Mouse (Mus musculus) MEL (cell line): ENCODE measurements at regions not wholly inside any gene's neighbourhood (a gene's known extent, or its start where the extent isn't known, plus 50 kb on each side); places are given as distances from the start of the nearest gene placed in this dataset.

Experiments
- DNase-seq: peaks from one replicate; pipeline ENCODE4 v3.0.0; 2011; ENCODE audit warnings: low read depth, low spot score
- H3K27ac ChIP-seq: 2 replicates; pipeline ENCODE4 v1.5.1; 2012; ENCODE audit warnings: low read depth, mild to moderate bottlenecking, control low read depth, low read length, moderate library complexity; ENCODE audit not compliant: control insufficient read depth
- H3K27me3 ChIP-seq, 2 experiments: fragments of 150-350 bp in 1 of 2; sonication (generic) in 1 of 2; 2 replicates each; pipeline ENCODE4 v1.6.1; 2012; ENCODE audit warnings: low read length in 2 of 2, mild to moderate bottlenecking in 2 of 2, improper control_type of control experiment in 1 of 2, moderate library complexity in 1 of 2; ENCODE audit not compliant: insufficient read depth in 2 of 2, control insufficient read depth in 1 of 2
- H3K36me3 ChIP-seq, 2 experiments: 2 replicates each; pipeline ENCODE4 v1.6.1; 2012 to 2014; ENCODE audit warnings: low read length in 2 of 2, improper control_type of control experiment in 1 of 2, inconsistent platforms in 1 of 2, mild to moderate bottlenecking in 1 of 2; ENCODE audit not compliant: insufficient read depth in 2 of 2, control insufficient read depth in 1 of 2
- H3K4me1 ChIP-seq, 2 experiments: fragments of 150-350 bp in 1 of 2; sonication (generic) in 1 of 2; 2 replicates each; pipeline ENCODE4 v1.6.1; 2012; ENCODE audit warnings: low read length in 2 of 2, improper control_type of control experiment in 1 of 2, mild to moderate bottlenecking in 1 of 2; ENCODE audit not compliant: insufficient read depth in 2 of 2, control insufficient read depth in 1 of 2
- H3K4me3 ChIP-seq, 2 experiments: fragments of 150-350 bp in 1 of 2; sonication (generic) in 1 of 2; 2 replicates each; pipeline ENCODE4 v1.5.1; 2012; ENCODE audit warnings: low read depth in 2 of 2, low read length in 2 of 2, mild to moderate bottlenecking in 2 of 2, moderate library complexity in 2 of 2, control low read depth in 1 of 2, improper control_type of control experiment in 1 of 2; ENCODE audit not compliant: control insufficient read depth in 1 of 2, insufficient read depth in 1 of 2
- H3K79me2 ChIP-seq: 2 replicates; pipeline ENCODE4 v1.6.1; 2012; ENCODE audit warnings: mild to moderate bottlenecking, low read length, moderate library complexity; ENCODE audit not compliant: control insufficient read depth, poor library complexity, insufficient read depth
- H3K9ac ChIP-seq: 2 replicates; pipeline ENCODE4 v1.6.1; 2012; ENCODE audit warnings: low read depth, mild to moderate bottlenecking, control low read depth, low read length, moderate library complexity; ENCODE audit not compliant: control insufficient read depth, poor library complexity, severe bottlenecking
- H3K9me3 ChIP-seq: fragments of 150-350 bp; sonication (generic); replicated peaks from 2 replicates; pipeline ENCODE4 v1.6.1; 2012; ENCODE audit warnings: mild to moderate bottlenecking, low read length, improper control_type of control experiment, moderate library complexity; ENCODE audit not compliant: insufficient read depth
- CHD1 ChIP-seq: IDR thresholded peaks from 2 replicates; pipeline ENCODE4 v1.6.1; 2012; ENCODE audit warnings: low read depth, mild to moderate bottlenecking, inconsistent platforms, low read length, improper control_type of control experiment
- CHD2 ChIP-seq: IDR thresholded peaks from 2 replicates; pipeline ENCODE4 v1.6.1; 2011; ENCODE audit warnings: low read length, improper control_type of control experiment
- E2F4 ChIP-seq: IDR thresholded peaks from 2 replicates; pipeline ENCODE4 v1.6.1; 2011; ENCODE audit warnings: low read depth, low read length, improper control_type of control experiment, borderline replicate concordance
- EP300 ChIP-seq, 2 experiments: IDR thresholded peaks; 2 replicates each; pipeline ENCODE4 v1.6.1; 2011; ENCODE audit warnings: improper control_type of control experiment in 2 of 2, low read length in 2 of 2, low read depth in 1 of 2, mild to moderate bottlenecking in 1 of 2
- ETS1 ChIP-seq: IDR thresholded peaks from 2 replicates; pipeline ENCODE4 v1.6.1; 2012; ENCODE audit warnings: low read depth, mild to moderate bottlenecking, inconsistent platforms, low read length, improper control_type of control experiment, moderate library complexity
- HCFC1 ChIP-seq: IDR thresholded peaks from 2 replicates; pipeline ENCODE4 v1.6.1; 2012; ENCODE audit warnings: low read depth, mild to moderate bottlenecking, inconsistent platforms, low read length, improper control_type of control experiment, moderate library complexity
- JUND ChIP-seq: IDR thresholded peaks from 2 replicates; pipeline ENCODE4 v1.6.1; 2011; ENCODE audit warnings: low read depth, mild to moderate bottlenecking, improper control_type of control experiment, low read length
- KAT2A ChIP-seq: conservative IDR thresholded peaks from 2 replicates; pipeline ENCODE4 v1.6.1; 2012; ENCODE audit warnings: low read depth, low read length, improper control_type of control experiment, inconsistent platforms
- MAFK ChIP-seq: IDR thresholded peaks from 2 replicates; pipeline ENCODE4 v1.6.1; 2011; ENCODE audit warnings: low read depth, mild to moderate bottlenecking, low read length, improper control_type of control experiment, borderline replicate concordance
- MAZ ChIP-seq: IDR thresholded peaks from 2 replicates; pipeline ENCODE4 v1.6.1; 2012; ENCODE audit warnings: low read depth, mild to moderate bottlenecking, inconsistent platforms, low read length, improper control_type of control experiment
- MYB ChIP-seq: IDR thresholded peaks from 2 replicates; pipeline ENCODE4 v1.6.1; 2011; ENCODE audit warnings: mild to moderate bottlenecking, low read depth, low read length, improper control_type of control experiment
- NRF1 ChIP-seq: IDR thresholded peaks from 2 replicates; pipeline ENCODE4 v1.6.1; 2014; ENCODE audit warnings: low read depth, mild to moderate bottlenecking, inconsistent platforms, low read length, improper control_type of control experiment, moderate library complexity; ENCODE audit not compliant: poor library complexity, insufficient read depth, severe bottlenecking
- POLR2A ChIP-seq, 2 experiments: IDR thresholded peaks; 2 replicates each; pipeline ENCODE4 v1.6.1; 2011 to 2012; ENCODE audit warnings: low read length in 2 of 2, mild to moderate bottlenecking in 2 of 2, control low read depth in 1 of 2, improper control_type of control experiment in 1 of 2, low read depth in 1 of 2, moderate library complexity in 1 of 2; ENCODE audit not compliant: control insufficient read depth in 1 of 2, insufficient read depth in 1 of 2, poor library complexity in 1 of 2
- POLR2AphosphoS2 ChIP-seq: IDR thresholded peaks from 2 replicates; pipeline ENCODE4 v1.6.1; 2011; ENCODE audit warnings: low read length, improper control_type of control experiment
- RAD21 ChIP-seq: IDR thresholded peaks from 2 replicates; pipeline ENCODE4 v1.6.1; 2011; ENCODE audit warnings: mild to moderate bottlenecking, low read depth, low read length, improper control_type of control experiment
- SIN3A ChIP-seq: IDR thresholded peaks from 2 replicates; pipeline ENCODE4 v1.6.1; 2012; ENCODE audit warnings: low read length, improper control_type of control experiment, inconsistent platforms
- TAL1 ChIP-seq: IDR thresholded peaks from 2 replicates; pipeline ENCODE4 v1.6.1; 2012; ENCODE audit warnings: mild to moderate bottlenecking, inconsistent platforms, low read length, moderate library complexity, mixed read lengths
- TBP ChIP-seq: IDR thresholded peaks from 2 replicates; pipeline ENCODE4 v1.8.0; 2011; ENCODE audit warnings: low read depth, low read length, improper control_type of control experiment
- TCF12 ChIP-seq: IDR thresholded peaks from 2 replicates; pipeline ENCODE4 v1.6.1; 2014; ENCODE audit warnings: low read depth, mild to moderate bottlenecking, inconsistent platforms, low read length, improper control_type of control experiment, moderate library complexity
- USF1 ChIP-seq: IDR thresholded peaks from 2 replicates; pipeline ENCODE4 v1.6.1; 2014; ENCODE audit warnings: low read depth, mild to moderate bottlenecking, inconsistent platforms, low read length, improper control_type of control experiment, moderate library complexity
- USF2 ChIP-seq, 2 experiments: IDR thresholded peaks; 2 replicates each; pipeline ENCODE4 v1.6.1; 2011 to 2012; ENCODE audit warnings: improper control_type of control experiment in 2 of 2, low read length in 2 of 2, borderline replicate concordance in 1 of 2, inconsistent platforms in 1 of 2, low read depth in 1 of 2, mild to moderate bottlenecking in 1 of 2; ENCODE audit not compliant: insufficient read depth in 1 of 2
- ZKSCAN1 ChIP-seq: IDR thresholded peaks from 2 replicates; pipeline ENCODE4 v1.6.1; 2012; ENCODE audit warnings: low read depth, mild to moderate bottlenecking, inconsistent platforms, low read length, improper control_type of control experiment, moderate library complexity
- ZMIZ1 ChIP-seq: IDR thresholded peaks from 2 replicates; pipeline ENCODE4 v1.6.1; 2012; ENCODE audit warnings: low read depth, mild to moderate bottlenecking, inconsistent platforms, low read length, improper control_type of control experiment, moderate library complexity

DNA sequence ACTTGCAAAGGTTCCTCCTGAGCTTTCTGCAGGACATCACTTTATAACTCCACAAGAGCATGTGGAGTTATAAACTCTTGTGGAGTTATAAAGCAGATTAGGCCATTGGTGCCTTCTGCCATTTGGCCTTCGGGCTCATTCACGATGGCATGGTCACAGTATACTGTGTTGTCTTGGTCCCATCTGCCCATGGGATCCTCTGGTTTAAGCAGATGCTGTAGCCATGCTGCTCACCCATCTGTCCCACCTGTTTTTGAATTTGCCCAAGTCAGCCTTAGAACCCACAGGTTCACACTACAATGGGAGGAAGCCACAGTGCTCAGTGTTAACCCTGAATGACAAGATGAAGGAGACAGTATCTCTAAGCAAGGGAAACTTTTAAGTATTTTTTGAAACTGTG, 124.7 kb upstream of the Etl4 start:
- DNase-seq = no peak
- Histone ChIP-seq H3K27ac (no peak overlapping the region), H3K4me1 (no peaks in the 10 kb centered on the region), H3K36me3 (no peaks in the 10 kb centered on the region), H3K4me3 (no peak overlapping the region), H3K27me3 (no peaks in the 10 kb centered on the region), H3K79me2 (no peaks in the 10 kb centered on the region), H3K9me3 (no peaks in the 10 kb centered on the region), H3K9ac (no peak overlapping the region)
- no peak for TF ChIP-seq TBP
- no peak for TF ChIP-seq ZKSCAN1
- no peak for TF ChIP-seq RAD21
- no peak for TF ChIP-seq POLR2AphosphoS2
- TF ChIP-seq USF1 = no peak
- TF ChIP-seq TAL1 = no peak
- no peak for TF ChIP-seq KAT2A
- no peak for TF ChIP-seq MAZ
- TF ChIP-seq HCFC1 = no peak
- no peak for TF ChIP-seq EP300 (IDR thresholded peaks at IDR 0.05; ENCODE audit: low read depth in 1 of 2, low read length in 2 of 2)
- no peak for TF ChIP-seq JUND
- TF ChIP-seq TCF12 = no peak
- no peak for TF ChIP-seq USF2 (IDR thresholded peaks at IDR 0.05; ENCODE audit: borderline replicate concordance in 1 of 2, insufficient read depth in 1 of 2, low read depth in 1 of 2, low read length in 2 of 2)
- TF ChIP-seq NRF1 = no peak
- no peak for TF ChIP-seq CHD1
- no peak for TF ChIP-seq ETS1
- TF ChIP-seq ZMIZ1 = no peak

DNA sequence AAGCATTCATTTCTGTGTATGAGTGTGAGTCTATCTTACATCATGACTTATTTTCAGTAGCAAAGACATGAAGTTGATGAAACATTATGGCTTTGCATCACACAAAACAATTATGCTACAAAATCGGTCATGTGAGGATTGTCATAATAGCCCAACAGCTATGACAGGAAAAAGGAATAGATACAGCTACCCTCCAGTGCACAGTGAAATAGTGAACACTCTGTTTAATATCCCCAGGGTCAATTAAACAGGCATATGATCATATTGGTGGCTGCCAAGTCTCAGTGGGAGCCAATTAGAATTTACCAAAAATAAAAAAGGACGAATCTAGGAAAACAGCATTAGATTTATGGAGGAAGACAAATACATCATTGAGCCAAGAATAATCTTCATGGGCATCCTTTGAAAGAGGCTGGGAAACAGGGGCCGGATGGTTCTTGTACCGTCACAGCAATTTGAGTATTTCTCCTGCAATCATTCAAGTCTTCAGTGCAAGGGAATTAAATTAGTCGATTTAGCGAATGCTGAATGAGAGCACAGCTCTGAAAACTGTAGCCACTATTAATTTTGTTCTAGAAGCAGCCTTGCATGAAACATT, 123.8 kb upstream of the Etl4 start:
- no peaks in the 10 kb centered on the region for H3K36me3 ChIP-seq
- H3K27ac ChIP-seq = no peak overlapping the region
- no peak overlapping the region for H3K4me3 ChIP-seq
- DNase-seq = no peak
- no peaks in the 10 kb centered on the region for H3K79me2 ChIP-seq
- H3K4me1 ChIP-seq = no peaks in the 10 kb centered on the region
- TF ChIP-seq RAD21 = no peak
- no peak for TF ChIP-seq MYB
- TF ChIP-seq ZKSCAN1 = no peak
- no peak for TF ChIP-seq USF2 (IDR thresholded peaks at IDR 0.05; ENCODE audit: borderline replicate concordance in 1 of 2, insufficient read depth in 1 of 2, low read depth in 1 of 2, low read length in 2 of 2)
- no peak for TF ChIP-seq POLR2A (IDR thresholded peaks at IDR 0.05; ENCODE audit: control insufficient read depth in 1 of 2, insufficient read depth in 1 of 2, low read depth in 1 of 2, low read length in 2 of 2, poor library complexity in 1 of 2)
- no peak for TF ChIP-seq CHD2
- TF ChIP-seq MAFK = no peak
- no peak for TF ChIP-seq SIN3A
- no peak for TF ChIP-seq USF1
- TF ChIP-seq JUND = no peak
- no peak for TF ChIP-seq E2F4
- no peak overlapping the region for H3K9ac ChIP-seq
- H3K9me3 ChIP-seq = no peaks in the 10 kb centered on the region
- no peaks in the 10 kb centered on the region for H3K27me3 ChIP-seq
